Mouse (Mus musculus) lung, embryonic 14.5 days (tissue): ENCODE data around the gene Etnk2. TPM values are rescaled to one million over a fixed set of nuclear protein-coding genes. Genes with fewer than 3 reads are reported as not detected.
A peak's percentile ranks its signal among the peaks of the same experiment; 100 is the strongest.

Experiments
- ATAC-seq: fragments of 200-750 bp; cut with Nextera tagmentation; 2 replicates; pipeline ENCODE4 v1.8.0; 2017; ENCODE audit warnings: mild to moderate bottlenecking, moderate TSS enrichment, moderate library complexity; ENCODE audit not compliant: insufficient read depth
- DNase-seq: peaks from one replicate; pipeline ENCODE4 v3.0.0-alpha.2; 2015
- H3K27ac ChIP-seq: fragments of 300-500 bp; sonication (generic); 2 replicates; pipeline ENCODE4 v1.5.1; 2014; ENCODE audit warnings: low read depth, mild to moderate bottlenecking, moderate library complexity
- H3K27me3 ChIP-seq: fragments of 300-500 bp; sonication (generic); 2 replicates; pipeline ENCODE4 v1.6.1; 2014; ENCODE audit warnings: low read length, control low read depth; ENCODE audit not compliant: insufficient read depth
- H3K36me3 ChIP-seq: fragments of 300-500 bp; sonication (generic); 2 replicates; pipeline ENCODE4 v1.6.1; 2014; ENCODE audit warnings: control low read depth; ENCODE audit not compliant: insufficient read depth
- H3K4me1 ChIP-seq: fragments of 300-500 bp; sonication (generic); 2 replicates; pipeline ENCODE4 v1.6.1; 2014; ENCODE audit warnings: antibody characterized with exemption, control low read depth; ENCODE audit not compliant: insufficient read depth
- H3K4me2 ChIP-seq: fragments of 300-500 bp; sonication (generic); 2 replicates; pipeline ENCODE4 v1.6.1; 2014; ENCODE audit warnings: mild to moderate bottlenecking
- H3K4me3 ChIP-seq: fragments of 300-500 bp; sonication (generic); 2 replicates; pipeline ENCODE4 v1.5.1; 2014; ENCODE audit warnings: low read depth, low read length
- H3K9ac ChIP-seq: fragments of 300-500 bp; sonication (generic); 2 replicates; pipeline ENCODE4 v1.6.1; 2014
- H3K9me3 ChIP-seq: fragments of 300-500 bp; sonication (generic); 2 replicates; pipeline ENCODE4 v1.6.1; 2016; ENCODE audit warnings: low read depth, low read length, control low read depth
- CTCF ChIP-seq: IDR thresholded peaks from 2 replicates; pipeline ENCODE4 v1.5.1; 2016; ENCODE audit warnings: antibody characterized with exemption, low read depth
- WGBS: fragments of 180-500 bp; shearing (Covaris S2); extraction: QIAGEN DNeasy Blood & Tissue Kit; methylation state at CpG from one replicate; pipeline ENCODE4 v1.1.7; 2014; 5-methylcytosine and 5-hydroxymethylcytosine counted together
- polyA plus RNA-seq: library from polyadenylated mRNA; unstranded; fragments of >200 nt; fragmentation: Nextera tagmentation; extraction: Ambion mirVana; gene quantifications from 2 replicates; pipeline ENCODE4 v1.2.1, GENCODE M21; 2014

The Etnk2 gene
- polyA plus RNA-seq, 1 experiment from 2014 or later, result 3.7 TPM

DNA sequence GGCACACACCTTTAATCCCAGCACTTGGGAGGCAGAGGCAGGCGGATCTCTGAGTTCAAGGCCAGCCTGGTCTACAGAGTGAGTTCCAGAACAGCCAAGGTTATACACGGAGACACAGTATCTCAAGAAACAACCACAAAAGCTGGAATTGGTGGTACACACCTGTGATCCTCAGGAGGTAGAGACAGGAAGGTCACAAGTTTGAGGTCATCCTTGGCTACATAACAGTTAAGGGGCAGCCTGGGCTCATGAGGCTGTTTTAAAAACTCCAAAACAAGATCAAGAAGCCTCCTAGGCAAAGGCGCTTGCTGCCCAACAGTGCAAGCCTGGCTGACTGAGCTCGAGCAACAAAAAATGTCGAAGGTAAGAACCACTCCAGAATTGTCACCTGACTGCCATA is 33.3 kb downstream of the Etnk2 start:
- no peak for DNase-seq
- H3K27me3 ChIP-seq, result no peaks in the 10 kb centered on the region
- H3K27ac ChIP-seq, result no peak overlapping the region
- H3K4me1 ChIP-seq, result no peaks in the 10 kb centered on the region
- no peak for ATAC-seq
- no peak overlapping the region for H3K4me2 ChIP-seq
- no peak overlapping the region for H3K4me3 ChIP-seq
- WGBS, result 87% methylated on average over 5 of the region's 5 CpGs
- peaks cover 4% of the 10 kb centered on the region; the same call in 1 of the 2 replicates for H3K36me3 ChIP-seq
- no peak for TF ChIP-seq CTCF
- H3K9ac ChIP-seq, result no peak overlapping the region
- no peaks in the 10 kb centered on the region for H3K9me3 ChIP-seq

DNA sequence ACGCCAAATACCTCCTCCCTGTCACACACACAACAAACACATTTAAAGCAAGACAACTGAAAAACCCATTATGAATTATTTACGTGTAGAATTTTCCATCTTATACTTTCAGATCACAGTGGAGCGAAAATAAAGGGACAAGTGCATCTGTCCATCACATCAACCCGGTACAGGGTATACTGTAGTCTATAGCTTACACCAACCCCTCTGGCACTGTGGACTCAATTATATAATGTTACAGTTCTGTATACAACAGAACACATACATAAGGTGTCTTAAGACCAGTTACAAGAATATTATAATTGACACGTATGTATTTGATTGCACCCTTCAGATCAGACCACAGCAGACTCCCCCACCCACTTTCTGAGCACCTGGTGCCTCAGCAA is 33.7 kb downstream of the Etnk2 start:
- H3K27ac ChIP-seq, result peak overlapping the region; percentile 76
- H3K36me3 ChIP-seq, result peaks cover under 1% of the 10 kb centered on the region; the same call in 1 of the 2 replicates
- no peaks in the 10 kb centered on the region for H3K27me3 ChIP-seq
- H3K4me1 ChIP-seq, result no peaks in the 10 kb centered on the region
- no peaks in the 10 kb centered on the region for H3K9me3 ChIP-seq
- ATAC-seq (no peak), DNase-seq (no peak)
- TF ChIP-seq CTCF, result no peak
- H3K9ac ChIP-seq, result no peak overlapping the region
- WGBS, result 73% methylated on average over 5 of the region's 5 CpGs
- no peak overlapping the region for H3K4me2 ChIP-seq
- H3K4me3 ChIP-seq, result no peak overlapping the region

DNA sequence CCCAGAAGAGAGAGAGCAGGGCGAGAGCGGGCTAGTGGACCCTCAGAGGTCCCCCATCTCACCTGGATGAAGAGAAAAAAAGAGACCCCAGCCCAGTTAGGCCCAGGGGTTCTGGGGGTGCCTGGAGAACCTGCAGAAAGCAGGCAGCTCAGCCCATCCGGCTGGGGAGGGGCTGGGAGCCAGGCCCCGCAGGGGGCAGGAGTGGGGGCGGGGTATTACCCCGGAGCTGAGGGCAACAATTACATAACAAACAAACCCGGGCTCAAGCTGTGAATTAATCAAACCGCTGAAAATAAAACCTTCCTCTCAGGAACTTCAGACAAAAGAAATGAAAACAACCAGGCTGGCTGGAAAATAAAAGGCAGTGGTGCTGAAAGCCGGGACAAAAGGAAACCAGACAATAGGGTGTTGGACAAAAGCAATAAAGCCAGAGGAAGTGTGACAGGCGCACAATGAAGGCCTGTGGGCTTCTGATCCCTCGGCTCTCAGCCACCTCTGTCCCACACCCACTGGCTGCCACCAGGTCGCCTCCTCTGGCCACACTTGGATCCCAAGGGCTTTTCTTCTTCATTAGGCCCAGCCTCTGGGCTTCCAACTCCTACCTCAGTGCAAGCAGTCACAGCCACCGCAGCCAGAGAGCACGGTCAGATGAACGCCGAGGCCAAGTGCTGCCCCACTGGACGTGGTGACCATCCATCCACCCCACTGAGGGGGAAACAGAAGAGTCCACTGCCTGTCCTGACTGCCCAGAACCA is 34.3 kb downstream of the Etnk2 start:
- no peaks in the 10 kb centered on the region for H3K27me3 ChIP-seq
- no peak overlapping the region for H3K4me2 ChIP-seq
- no peak for TF ChIP-seq CTCF
- no peaks in the 10 kb centered on the region for H3K36me3 ChIP-seq
- WGBS, result 22% methylated on average over 17 of the region's 17 CpGs
- H3K27ac ChIP-seq, result peak overlapping the region; percentile 76
- no peaks in the 10 kb centered on the region for H3K9me3 ChIP-seq
- H3K4me1 ChIP-seq, result no peaks in the 10 kb centered on the region
- peak; percentile 63 for DNase-seq
- H3K9ac ChIP-seq, result peak overlapping the region; percentile 11; the same call in 1 of the 2 replicates
- ATAC-seq, result peak; percentile 59; the same call in 1 of the 2 replicates
- no peak overlapping the region for H3K4me3 ChIP-seq

DNA sequence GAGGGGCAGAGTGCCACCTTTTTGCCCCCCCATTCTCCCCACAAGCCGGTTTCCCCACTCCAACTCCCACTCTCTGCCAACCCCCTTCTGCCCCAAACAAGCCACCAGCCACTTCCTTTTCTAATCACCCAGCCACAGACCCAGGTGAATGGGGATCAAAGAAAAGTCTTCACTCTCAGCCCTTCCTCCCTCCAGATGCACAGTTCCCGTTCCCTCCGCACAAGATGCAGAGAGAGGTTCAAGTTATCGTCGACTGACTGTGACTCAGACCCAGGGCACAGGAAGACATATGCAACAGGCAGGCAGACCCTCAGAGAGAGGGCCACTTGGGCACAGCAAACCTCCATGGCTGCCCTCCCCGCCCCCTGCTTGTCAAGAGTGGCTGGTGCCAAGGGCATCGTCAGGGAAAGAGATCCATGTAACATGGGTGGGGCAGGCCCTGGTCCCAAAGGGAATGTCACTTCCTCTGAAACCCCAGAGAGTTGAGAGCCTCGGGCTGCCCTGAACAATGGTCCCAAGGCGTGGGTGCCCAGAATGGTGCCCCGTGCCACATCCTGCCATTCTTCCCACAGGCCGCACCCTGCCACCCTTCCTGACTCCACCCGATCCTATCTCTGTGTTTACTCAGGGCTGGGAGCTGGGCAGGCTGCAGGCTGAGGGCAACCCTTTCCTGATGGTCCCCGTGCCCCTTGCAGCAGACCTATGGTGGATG is 36.8 kb downstream of the Etnk2 start:
- no peak for ATAC-seq
- TF ChIP-seq CTCF, result no peak
- Histone ChIP-seq H3K27ac (no peak overlapping the region), H3K4me2 (no peak overlapping the region), H3K9me3 (no peaks in the 10 kb centered on the region), H3K4me1 (no peaks in the 10 kb centered on the region), H3K9ac (no peak overlapping the region), H3K36me3 (no peaks in the 10 kb centered on the region), H3K4me3 (no peak overlapping the region), H3K27me3 (no peaks in the 10 kb centered on the region)
- no peak for DNase-seq
- whole genome bisulfite sequencing, result 60% methylated on average over 13 of the region's 13 CpGs

DNA sequence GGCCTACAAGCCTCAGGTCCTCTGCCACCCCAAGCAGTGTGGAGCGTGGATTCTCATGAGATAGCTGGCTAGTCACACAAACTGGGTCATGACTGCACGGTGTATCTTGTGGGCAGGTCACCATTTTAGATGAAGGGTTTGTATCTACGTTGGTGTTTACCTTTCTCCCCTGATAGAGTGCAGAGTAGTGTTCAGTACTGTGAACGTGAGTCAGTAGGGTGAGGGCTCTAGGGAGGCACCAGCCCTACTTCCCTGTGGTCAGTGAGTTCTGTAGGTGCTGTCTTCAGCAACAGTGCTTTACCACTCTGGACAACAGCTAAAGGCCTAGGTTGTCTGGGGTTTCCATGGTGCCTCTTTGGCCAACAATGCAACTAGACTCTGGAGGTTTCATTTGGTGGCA is 40.6 kb downstream of the Etnk2 start:
- ATAC-seq (no peak), DNase-seq (no peak)
- H3K36me3 ChIP-seq, result no peaks in the 10 kb centered on the region
- H3K9me3 ChIP-seq, result no peaks in the 10 kb centered on the region
- no peak overlapping the region for H3K9ac ChIP-seq
- H3K4me3 ChIP-seq, result no peak overlapping the region
- no peak overlapping the region for H3K4me2 ChIP-seq
- no peaks in the 10 kb centered on the region for H3K4me1 ChIP-seq
- no peak for TF ChIP-seq CTCF
- no peaks in the 10 kb centered on the region for H3K27me3 ChIP-seq
- 60% methylated on average over 4 of the region's 4 CpGs for WGBS
- H3K27ac ChIP-seq, result no peak overlapping the region

DNA sequence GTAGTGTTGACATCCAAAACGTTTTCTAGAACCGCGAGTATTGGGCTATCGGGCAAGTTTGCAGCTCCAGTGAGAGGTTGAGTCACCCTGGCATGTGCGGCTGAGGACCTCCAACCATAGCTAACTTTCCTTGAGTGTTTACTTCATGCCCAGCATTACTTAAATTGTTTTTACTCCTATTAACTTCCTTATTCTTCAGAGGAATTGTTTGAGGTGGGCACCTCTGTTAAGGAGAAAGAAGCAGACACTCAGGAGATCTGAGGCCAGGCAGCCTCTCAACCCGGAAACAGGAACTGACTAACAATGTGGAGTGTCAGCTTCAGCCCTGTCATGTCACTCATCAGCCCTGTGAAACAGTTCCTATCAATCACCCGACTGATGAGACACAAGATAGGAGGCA is 43.2 kb downstream of the Etnk2 start:
- TF ChIP-seq CTCF, result no peak
- H3K36me3 ChIP-seq, result no peaks in the 10 kb centered on the region
- H3K27ac ChIP-seq, result peak overlapping the region; percentile 25; the same call in 1 of the 2 replicates
- no peak overlapping the region for H3K4me2 ChIP-seq
- DNase-seq (peak; percentile 16), ATAC-seq (no peak)
- 49% methylated on average over 7 of the region's 7 CpGs for WGBS
- H3K27me3 ChIP-seq, result no peaks in the 10 kb centered on the region
- no peak overlapping the region for H3K9ac ChIP-seq
- no peaks in the 10 kb centered on the region for H3K4me1 ChIP-seq
- no peak overlapping the region for H3K4me3 ChIP-seq
- H3K9me3 ChIP-seq, result no peaks in the 10 kb centered on the region

DNA sequence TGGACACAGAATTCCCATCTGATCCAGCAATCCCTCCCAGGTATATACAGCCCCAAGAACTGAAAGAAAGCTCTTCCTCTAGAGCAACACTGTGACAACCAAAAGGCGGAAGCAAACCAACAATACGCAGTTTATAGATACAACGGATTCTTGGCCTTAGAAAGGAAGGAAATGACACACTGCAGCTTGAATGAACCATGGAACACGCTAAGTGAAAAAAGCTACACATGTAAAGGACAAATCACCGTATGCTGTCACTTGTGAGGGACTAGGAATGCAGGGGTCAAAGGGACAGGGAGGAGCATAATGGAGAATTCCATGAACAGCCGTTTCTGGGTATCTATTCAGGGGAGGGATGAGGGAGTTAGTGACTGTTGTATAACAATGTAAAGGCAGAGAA is 44.1 kb downstream of the Etnk2 start:
- Histone ChIP-seq H3K27ac (no peak overlapping the region; the same call in 1 of the 2 replicates), H3K9me3 (no peaks in the 10 kb centered on the region), H3K4me2 (no peak overlapping the region), H3K4me1 (no peaks in the 10 kb centered on the region), H3K4me3 (no peak overlapping the region), H3K36me3 (no peaks in the 10 kb centered on the region), H3K27me3 (no peaks in the 10 kb centered on the region), H3K9ac (no peak overlapping the region)
- 54% methylated on average over 6 of the region's 6 CpGs for WGBS
- DNase-seq, result peak; percentile 62
- no peak for TF ChIP-seq CTCF
- no peak for ATAC-seq
